Mouse (Mus musculus) thymus, postnatal 36 days (tissue): ENCODE measurements around the gene Dnajb8.

ENCODE experiments used
- DNase-seq, 2 experiments: peaks; one replicate each; pipeline ENCODE4 v3.0.0; 2022; ENCODE audit warnings: mixed read lengths in 2 of 2

The Dnajb8 gene

GRCm38 (mm10) chr6:88299491-88299890 lies 77.4 kb downstream of the Dnajb8 start:
- no peak for DNase-seq

GRCm38 (mm10) chr6:88301234-88301633 lies 79.2 kb downstream of the Dnajb8 start:
- no peak for DNase-seq
